Mouse (Mus musculus): ENCODE data around the gene Wdr11. TPM values are rescaled to one million over a fixed set of nuclear protein-coding genes. Genes with fewer than 3 reads are reported as not detected.

Wdr11 gene
- total RNA-seq, 2 experiments from 2014 or later: 20.8 to 23.2 TPM

- intact Hi-C loops (cut with DNase I): no loop called here
- no peak for DNase-seq (ENCODE audit: low spot score)
These were observed 86.8 kb downstream of the Wdr11 start for GRCm38 (mm10) chr7:129678431-129678830.

- no peak for DNase-seq (ENCODE audit: low spot score)
- intact Hi-C loops (cut with DNase I): no loop called here
These were observed 87.3 kb downstream of the Wdr11 start for GRCm38 (mm10) chr7:129678972-129679371.

GRCm38 (mm10) chr7:129680534-129681210, 89.0 kb downstream of the Wdr11 start:
- intact Hi-C loops (cut with DNase I): no loop called here
- no peak for DNase-seq (ENCODE audit: low spot score)

DNA sequence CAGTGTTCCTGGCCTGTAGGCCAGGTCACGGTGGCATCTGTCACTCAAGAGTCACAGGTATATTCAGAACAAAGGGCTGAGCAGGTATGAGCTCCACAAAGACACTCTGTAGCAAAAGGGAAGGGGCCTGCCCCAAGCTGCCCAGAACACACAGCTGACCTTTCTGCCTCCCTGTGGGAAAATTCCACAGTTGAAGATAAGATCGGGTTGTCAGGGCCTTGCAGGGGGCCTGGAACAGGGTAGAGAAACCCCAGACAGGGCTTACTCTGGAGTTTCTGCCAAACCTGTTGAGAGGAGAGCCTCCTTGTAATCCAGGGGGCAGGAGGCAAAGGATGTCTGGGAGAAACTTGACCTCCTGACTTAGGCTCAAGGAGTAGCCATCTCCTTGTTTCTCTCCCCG, 90.9 kb downstream of the Wdr11 start:
- no peak for DNase-seq (ENCODE audit: low spot score)

GRCm38 (mm10) chr7:129685326-129685725, 93.7 kb downstream of the Wdr11 start:
- intact Hi-C loops (cut with DNase I): no loop called here
- no peak for DNase-seq (ENCODE audit: low spot score)

More for the DNA sequence above, 90.9 kb downstream of the Wdr11 start:
- intact Hi-C loops (cut with DNase I): no loop called here
